Mouse (Mus musculus) heart, adult 2 months (tissue): ENCODE data around the gene Fam102b.

Experiments used
- CTCF ChIP-seq: fragments of 200-600 bp; IDR thresholded peaks from 2 replicates; pipeline ENCODE4 v1.8.1; 2022; ENCODE audit warnings: antibody characterized with exemption, mild to moderate bottlenecking, moderate library complexity
- POLR2A ChIP-seq: fragments of 200-500 bp; IDR thresholded peaks from 2 replicates; pipeline ENCODE4 v1.6.1; 2011; ENCODE audit warnings: mild to moderate bottlenecking, low read depth, low read length, control low read depth; ENCODE audit not compliant: insufficient read depth

DNA sequence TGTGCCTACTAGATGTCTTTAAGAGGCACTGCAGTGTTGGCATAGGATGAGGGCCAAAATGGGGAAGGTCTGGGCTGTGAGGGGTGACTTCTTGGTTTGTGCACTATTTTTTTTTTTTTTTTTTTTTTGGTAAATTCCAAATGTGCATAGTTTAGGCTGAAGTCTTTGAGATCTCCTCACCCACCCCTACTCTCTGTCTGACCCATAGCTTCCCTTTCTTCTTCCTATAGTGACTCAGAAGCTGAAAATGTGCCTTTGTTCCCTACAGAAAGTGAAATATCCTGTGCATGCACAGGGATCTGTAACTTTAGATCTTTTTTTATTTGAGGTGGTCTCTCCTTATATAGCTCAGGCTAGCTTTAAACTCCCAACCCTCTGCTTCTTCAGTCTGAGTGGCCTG is 69.4 kb downstream of the Fam102b start:
- no peak for TF ChIP-seq POLR2A
- no peak for TF ChIP-seq CTCF
